Mouse (Mus musculus) MEL (cell line): ENCODE data around the gene Ankrd33b.

Experiments
- CTCF ChIP-seq, 3 experiments: IDR thresholded peaks in 2 of 3; conservative IDR thresholded peaks in 1 of 3; 2 replicates each; pipeline ENCODE4 v1.5.1; 2011 to 2012; ENCODE audit warnings: low read length in 3 of 3, low read depth in 2 of 3, mild to moderate bottlenecking in 2 of 3, improper control_type of control experiment in 1 of 3, inconsistent platforms in 1 of 3, mixed read lengths in 1 of 3, moderate library complexity in 1 of 3; ENCODE audit not compliant: control insufficient read depth in 1 of 3, insufficient read depth in 1 of 3, poor library complexity in 1 of 3, severe bottlenecking in 1 of 3
- GATA1 ChIP-seq: IDR thresholded peaks from 2 replicates; pipeline ENCODE4 v1.6.1; 2011; ENCODE audit warnings: low read depth, low read length, improper control_type of control experiment
- RAD21 ChIP-seq: IDR thresholded peaks from 2 replicates; pipeline ENCODE4 v1.6.1; 2011; ENCODE audit warnings: mild to moderate bottlenecking, low read depth, low read length, improper control_type of control experiment
- TAL1 ChIP-seq: IDR thresholded peaks from 2 replicates; pipeline ENCODE4 v1.6.1; 2012; ENCODE audit warnings: mild to moderate bottlenecking, inconsistent platforms, low read length, moderate library complexity, mixed read lengths
- USF2 ChIP-seq, 2 experiments: IDR thresholded peaks; 2 replicates each; pipeline ENCODE4 v1.6.1; 2011 to 2012; ENCODE audit warnings: improper control_type of control experiment in 2 of 2, low read length in 2 of 2, borderline replicate concordance in 1 of 2, inconsistent platforms in 1 of 2, low read depth in 1 of 2, mild to moderate bottlenecking in 1 of 2; ENCODE audit not compliant: insufficient read depth in 1 of 2

GRCm38 (mm10) chr15:31258029-31258692 is 109.4 kb downstream of the Ankrd33b start:
- no peak for TF ChIP-seq GATA1
- no peak for TF ChIP-seq RAD21
- no peak for TF ChIP-seq TAL1
- no peak for TF ChIP-seq USF2 (IDR thresholded peaks at IDR 0.05; ENCODE audit: borderline replicate concordance in 1 of 2, insufficient read depth in 1 of 2, low read depth in 1 of 2, low read length in 2 of 2)
- TF ChIP-seq CTCF (IDR thresholded peaks at IDR 0.05 in 2 of 3, conservative IDR thresholded peaks at IDR 0.05 in 1 of 3; ENCODE audit: control insufficient read depth in 1 of 3, insufficient read depth in 1 of 3, low read depth in 2 of 3, low read length in 3 of 3, poor library complexity in 1 of 3, severe bottlenecking in 1 of 3), result no peak
